Mouse (Mus musculus) intestine, embryonic 16.5 days (tissue): ENCODE measurements at regions not wholly inside any gene's neighbourhood (a gene's known extent, or its start where the extent isn't known, plus 50 kb on each side); places are given as distances from the start of the nearest gene placed in this dataset.

Experiments used
- ATAC-seq: fragments of 200-750 bp; cut with Nextera tagmentation; 2 replicates; pipeline ENCODE4 v1.8.0; 2017; ENCODE audit warnings: moderate TSS enrichment, moderate library complexity
- H3K27ac ChIP-seq: fragments of 300-500 bp; sonication (generic); 2 replicates; pipeline ENCODE4 v1.5.1; 2014; ENCODE audit warnings: mild to moderate bottlenecking, low read length
- H3K27me3 ChIP-seq: fragments of 300-500 bp; sonication (generic); replicated peaks from 2 replicates; pipeline ENCODE4 v1.6.1; 2014; ENCODE audit warnings: low read length, control low read depth, mixed read lengths; ENCODE audit not compliant: control insufficient read depth, insufficient read depth
- H3K36me3 ChIP-seq: fragments of 300-500 bp; sonication (generic); 2 replicates; pipeline ENCODE4 v1.6.1; 2014; ENCODE audit warnings: low read length, control low read depth; ENCODE audit not compliant: control insufficient read depth, insufficient read depth
- H3K4me1 ChIP-seq: fragments of 300-500 bp; sonication (generic); 2 replicates; pipeline ENCODE4 v1.6.1; 2014; ENCODE audit warnings: low read length, control low read depth, mixed read lengths; ENCODE audit not compliant: control insufficient read depth, insufficient read depth
- H3K4me2 ChIP-seq: fragments of 300-500 bp; sonication (generic); 2 replicates; pipeline ENCODE4 v1.6.1; 2014; ENCODE audit warnings: low read depth, low read length, control low read depth
- H3K4me3 ChIP-seq: fragments of 300-500 bp; sonication (generic); 2 replicates; pipeline ENCODE4 v1.5.1; 2014; ENCODE audit warnings: mild to moderate bottlenecking, low read length
- H3K9ac ChIP-seq: fragments of 300-500 bp; sonication (generic); 2 replicates; pipeline ENCODE4 v1.6.1; 2014; ENCODE audit warnings: low read depth, low read length
- H3K9me3 ChIP-seq: fragments of 300-500 bp; sonication (generic); 2 replicates; pipeline ENCODE4 v1.6.1; 2016; ENCODE audit warnings: low read length, control low read depth; ENCODE audit not compliant: control insufficient read depth
- WGBS: fragments of 180-500 bp; shearing (Covaris S2); extraction: QIAGEN DNeasy Blood & Tissue Kit; methylation state at CpG from one replicate; pipeline ENCODE4 v1.1.7; 2014; 5-methylcytosine and 5-hydroxymethylcytosine counted together

DNA sequence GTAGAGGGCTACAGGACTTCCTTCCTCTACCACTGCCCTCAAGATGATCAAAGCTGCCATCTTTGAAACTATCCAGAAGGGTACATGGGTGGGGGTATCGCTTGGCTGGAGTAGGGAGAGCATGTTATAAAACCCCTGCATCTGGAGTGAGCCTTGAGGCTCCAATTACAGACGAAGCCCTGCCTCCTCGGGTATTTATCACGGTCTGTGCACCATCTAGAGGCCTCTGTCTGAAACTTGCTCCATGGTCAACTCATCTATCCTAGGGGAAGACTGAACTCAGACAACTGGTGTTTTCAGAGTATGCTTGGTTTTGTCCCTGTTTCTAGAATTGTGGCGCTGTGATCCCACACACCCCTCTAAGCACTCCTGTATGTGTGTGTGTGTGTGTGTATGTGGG, 59.7 kb upstream of the Dapl1 start:
- Histone ChIP-seq H3K9me3 (no peaks in the 10 kb centered on the region), H3K4me2 (no peak overlapping the region), H3K27ac (no peak overlapping the region), H3K36me3 (no peaks in the 10 kb centered on the region), H3K27me3 (no peaks in the 10 kb centered on the region), H3K4me1 (peaks cover 15% of the 10 kb centered on the region), H3K4me3 (no peak overlapping the region), H3K9ac (no peak overlapping the region)
- ATAC-seq, result peak; percentile 72
- WGBS, result 27% methylated on average over 5 of the region's 5 CpGs

DNA sequence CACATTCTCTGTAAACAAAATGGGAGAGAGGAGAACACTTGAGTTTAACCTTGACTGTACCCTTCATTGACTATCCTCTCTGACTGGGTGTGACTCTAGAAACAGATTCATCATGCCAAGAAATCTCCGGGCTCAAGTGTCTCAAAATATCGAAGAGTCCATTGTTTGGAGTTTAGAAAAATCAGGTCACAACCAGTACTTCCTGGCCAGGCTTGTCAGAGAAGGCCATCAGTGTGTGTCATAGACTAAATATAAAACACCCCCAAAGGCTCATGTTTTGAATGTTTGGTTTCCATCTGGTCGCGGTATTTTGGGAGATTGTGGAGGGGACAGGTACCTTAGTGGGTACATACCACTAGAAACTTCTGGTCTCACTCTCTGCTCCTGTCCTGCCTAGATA, 58.6 kb upstream of the Dapl1 start:
- no peak for ATAC-seq

DNA sequence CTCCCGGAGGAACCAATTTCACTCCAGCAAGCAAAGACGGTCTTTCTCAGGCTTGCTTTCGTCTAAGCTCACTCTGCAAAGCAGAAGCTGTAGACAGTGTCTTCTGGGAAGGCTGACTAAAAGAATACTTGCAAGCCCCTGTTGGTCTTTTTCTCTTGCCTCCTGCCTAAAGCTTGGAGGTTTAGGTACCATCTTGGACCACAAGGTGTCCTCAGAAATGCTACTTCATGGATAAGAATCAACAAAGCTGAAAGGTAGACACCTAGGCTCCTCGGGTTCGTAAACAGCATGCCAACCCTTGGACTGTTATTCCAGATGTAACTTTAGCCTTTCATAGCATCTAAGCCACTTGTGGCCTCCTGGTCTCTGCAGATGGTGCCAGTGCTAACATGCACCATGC, 53.0 kb upstream of the Dapl1 start:
- WGBS, result 88% methylated on average over 5 of the region's 5 CpGs
- no peak overlapping the region for H3K27ac ChIP-seq

More for the DNA sequence above, 58.6 kb upstream of the Dapl1 start:
- no peak overlapping the region for H3K4me3 ChIP-seq
- H3K9ac ChIP-seq, result no peak overlapping the region
- no peak overlapping the region for H3K27ac ChIP-seq
- H3K36me3 ChIP-seq, result no peaks in the 10 kb centered on the region
- H3K4me2 ChIP-seq, result no peak overlapping the region
- no peaks in the 10 kb centered on the region for H3K9me3 ChIP-seq
- H3K27me3 ChIP-seq, result no peaks in the 10 kb centered on the region
- peaks cover 10% of the 10 kb centered on the region; the same call in 1 of the 2 replicates for H3K4me1 ChIP-seq
- WGBS, result 81% methylated on average over 4 of the region's 4 CpGs

DNA sequence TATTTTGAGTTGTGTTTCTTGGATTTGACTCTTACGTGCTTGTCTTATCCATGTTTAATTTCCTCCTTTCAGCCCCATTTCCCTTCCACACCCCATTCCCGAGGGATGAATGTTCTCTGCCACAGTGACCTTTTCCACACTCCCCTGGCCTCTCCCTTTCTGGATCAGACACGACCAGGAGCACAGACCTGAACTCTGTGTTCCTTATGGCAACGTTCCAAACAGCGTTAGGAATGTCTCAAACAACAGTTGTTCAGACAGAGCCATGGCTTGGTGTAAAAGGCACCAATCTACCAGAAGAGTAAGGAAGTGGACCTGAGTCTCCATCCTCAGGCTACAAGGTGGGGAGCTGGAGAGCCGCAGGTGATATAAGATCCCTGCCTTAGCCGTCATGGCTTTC, 52.6 kb upstream of the Dapl1 start:
- no peak overlapping the region for H3K9ac ChIP-seq
- 68% methylated on average over 7 of the region's 7 CpGs for WGBS
- no peaks in the 10 kb centered on the region for H3K27me3 ChIP-seq
- H3K4me3 ChIP-seq, result no peak overlapping the region
- ATAC-seq, result peak; percentile 50; the same call in 1 of the 2 replicates
- no peaks in the 10 kb centered on the region for H3K36me3 ChIP-seq
- 0 out of 2 replicates have a peak, but pooled peaks cover 3% of the 10 kb centered on the region for H3K9me3 ChIP-seq
- H3K27ac ChIP-seq, result no peak overlapping the region
- no peaks in the 10 kb centered on the region for H3K4me1 ChIP-seq
- H3K4me2 ChIP-seq, result no peak overlapping the region

More for the DNA sequence above, 53.0 kb upstream of the Dapl1 start:
- Histone ChIP-seq H3K9me3 (0 out of 2 replicates have a peak, but pooled peaks cover 3% of the 10 kb centered on the region), H3K4me2 (no peak overlapping the region), H3K9ac (no peak overlapping the region), H3K4me1 (no peaks in the 10 kb centered on the region), H3K4me3 (no peak overlapping the region), H3K27me3 (no peaks in the 10 kb centered on the region), H3K36me3 (no peaks in the 10 kb centered on the region)
- 0 out of 2 replicates have a peak, but pooled peaks have one; percentile 5 for ATAC-seq
